Mouse (Mus musculus) MEL (cell line): ENCODE data around the gene Arhgap28. TPM values are rescaled to one million over a fixed set of nuclear protein-coding genes. Genes with fewer than 3 reads are reported as not detected.

Experiments
- DNase-seq: peaks from one replicate; pipeline ENCODE4 v3.0.0; 2011; ENCODE audit warnings: low read depth, low spot score
- H3K27ac ChIP-seq: 2 replicates; pipeline ENCODE4 v1.5.1; 2012; ENCODE audit warnings: low read depth, mild to moderate bottlenecking, control low read depth, low read length, moderate library complexity; ENCODE audit not compliant: control insufficient read depth
- H3K27me3 ChIP-seq, 2 experiments: fragments of 150-350 bp in 1 of 2; sonication (generic) in 1 of 2; 2 replicates each; pipeline ENCODE4 v1.6.1; 2012; ENCODE audit warnings: low read length in 2 of 2, mild to moderate bottlenecking in 2 of 2, improper control_type of control experiment in 1 of 2, moderate library complexity in 1 of 2; ENCODE audit not compliant: insufficient read depth in 2 of 2, control insufficient read depth in 1 of 2
- H3K36me3 ChIP-seq, 2 experiments: 2 replicates each; pipeline ENCODE4 v1.6.1; 2012 to 2014; ENCODE audit warnings: low read length in 2 of 2, improper control_type of control experiment in 1 of 2, inconsistent platforms in 1 of 2, mild to moderate bottlenecking in 1 of 2; ENCODE audit not compliant: insufficient read depth in 2 of 2, control insufficient read depth in 1 of 2
- H3K4me1 ChIP-seq, 2 experiments: fragments of 150-350 bp in 1 of 2; sonication (generic) in 1 of 2; 2 replicates each; pipeline ENCODE4 v1.6.1; 2012; ENCODE audit warnings: low read length in 2 of 2, improper control_type of control experiment in 1 of 2, mild to moderate bottlenecking in 1 of 2; ENCODE audit not compliant: insufficient read depth in 2 of 2, control insufficient read depth in 1 of 2
- H3K4me3 ChIP-seq, 2 experiments: fragments of 150-350 bp in 1 of 2; sonication (generic) in 1 of 2; 2 replicates each; pipeline ENCODE4 v1.5.1; 2012; ENCODE audit warnings: low read depth in 2 of 2, low read length in 2 of 2, mild to moderate bottlenecking in 2 of 2, moderate library complexity in 2 of 2, control low read depth in 1 of 2, improper control_type of control experiment in 1 of 2; ENCODE audit not compliant: control insufficient read depth in 1 of 2, insufficient read depth in 1 of 2
- H3K79me2 ChIP-seq: 2 replicates; pipeline ENCODE4 v1.6.1; 2012; ENCODE audit warnings: mild to moderate bottlenecking, low read length, moderate library complexity; ENCODE audit not compliant: control insufficient read depth, poor library complexity, insufficient read depth
- H3K9ac ChIP-seq: 2 replicates; pipeline ENCODE4 v1.6.1; 2012; ENCODE audit warnings: low read depth, mild to moderate bottlenecking, control low read depth, low read length, moderate library complexity; ENCODE audit not compliant: control insufficient read depth, poor library complexity, severe bottlenecking
- H3K9me3 ChIP-seq: fragments of 150-350 bp; sonication (generic); replicated peaks from 2 replicates; pipeline ENCODE4 v1.6.1; 2012; ENCODE audit warnings: mild to moderate bottlenecking, low read length, improper control_type of control experiment, moderate library complexity; ENCODE audit not compliant: insufficient read depth
- CHD2 ChIP-seq: IDR thresholded peaks from 2 replicates; pipeline ENCODE4 v1.6.1; 2011; ENCODE audit warnings: low read length, improper control_type of control experiment
- ELF1 ChIP-seq: IDR thresholded peaks from 2 replicates; pipeline ENCODE4 v1.6.1; 2014; ENCODE audit warnings: low read depth, mild to moderate bottlenecking, inconsistent platforms, low read length, improper control_type of control experiment, moderate library complexity
- GABPA ChIP-seq: IDR thresholded peaks from 2 replicates; pipeline ENCODE4 v1.6.1; 2012; ENCODE audit warnings: low read depth, mild to moderate bottlenecking, inconsistent platforms, low read length, improper control_type of control experiment, moderate library complexity
- GATA1 ChIP-seq: IDR thresholded peaks from 2 replicates; pipeline ENCODE4 v1.6.1; 2011; ENCODE audit warnings: low read depth, low read length, improper control_type of control experiment
- JUND ChIP-seq: IDR thresholded peaks from 2 replicates; pipeline ENCODE4 v1.6.1; 2011; ENCODE audit warnings: low read depth, mild to moderate bottlenecking, improper control_type of control experiment, low read length
- MXI1 ChIP-seq: IDR thresholded peaks from 2 replicates; pipeline ENCODE4 v1.6.1; 2011; ENCODE audit warnings: mild to moderate bottlenecking, low read depth, low read length, improper control_type of control experiment
- MYC ChIP-seq: IDR thresholded peaks from 2 replicates; pipeline ENCODE4 v1.6.1; 2011; ENCODE audit warnings: low read depth, mild to moderate bottlenecking, low read length, improper control_type of control experiment, moderate library complexity
- POLR2AphosphoS2 ChIP-seq: IDR thresholded peaks from 2 replicates; pipeline ENCODE4 v1.6.1; 2011; ENCODE audit warnings: low read length, improper control_type of control experiment
- RCOR1 ChIP-seq: IDR thresholded peaks from 2 replicates; pipeline ENCODE4 v1.6.1; 2012; ENCODE audit warnings: low read depth, mild to moderate bottlenecking, inconsistent platforms, low read length, improper control_type of control experiment
- SIN3A ChIP-seq: IDR thresholded peaks from 2 replicates; pipeline ENCODE4 v1.6.1; 2012; ENCODE audit warnings: low read length, improper control_type of control experiment, inconsistent platforms
- SMC3 ChIP-seq: IDR thresholded peaks from 2 replicates; pipeline ENCODE4 v1.6.1; 2011; ENCODE audit warnings: low read depth, low read length, improper control_type of control experiment
- TAL1 ChIP-seq: IDR thresholded peaks from 2 replicates; pipeline ENCODE4 v1.6.1; 2012; ENCODE audit warnings: mild to moderate bottlenecking, inconsistent platforms, low read length, moderate library complexity, mixed read lengths
- TCF12 ChIP-seq: IDR thresholded peaks from 2 replicates; pipeline ENCODE4 v1.6.1; 2014; ENCODE audit warnings: low read depth, mild to moderate bottlenecking, inconsistent platforms, low read length, improper control_type of control experiment, moderate library complexity
- UBTF ChIP-seq: IDR thresholded peaks from 2 replicates; pipeline ENCODE4 v1.6.1; 2012; ENCODE audit warnings: low read depth, mild to moderate bottlenecking, inconsistent platforms, low read length, improper control_type of control experiment, moderate library complexity, borderline replicate concordance; ENCODE audit not compliant: insufficient read depth
- ZC3H11A ChIP-seq: IDR thresholded peaks from 2 replicates; pipeline ENCODE4 v1.6.1; 2012; ENCODE audit warnings: low read depth, mild to moderate bottlenecking, inconsistent platforms, low read length, improper control_type of control experiment
- ZKSCAN1 ChIP-seq: IDR thresholded peaks from 2 replicates; pipeline ENCODE4 v1.6.1; 2012; ENCODE audit warnings: low read depth, mild to moderate bottlenecking, inconsistent platforms, low read length, improper control_type of control experiment, moderate library complexity
- ZNF384 ChIP-seq: IDR thresholded peaks from 2 replicates; pipeline ENCODE4 v1.6.1; 2012; ENCODE audit warnings: low read depth, mild to moderate bottlenecking, inconsistent platforms, low read length, improper control_type of control experiment
- polyA plus RNA-seq, 2 experiments: library from polyadenylated mRNA; stranded (reverse) in 1 of 2; unstranded in 1 of 2; fragments of >175 nt in 1 of 2; fragments of >200 nt in 1 of 2; gene quantifications; 2 replicates each; pipeline versions ENCODE4 v1.2.1 to v1.2.4; 2012; ENCODE audit warnings: low replicate concordance in 2 of 2, low read depth in 1 of 2; ENCODE audit not compliant: insufficient read length in 2 of 2, insufficient read depth in 1 of 2, missing spikeins in 1 of 2
- total RNA-seq: library from RNA; depleted of rRNA; stranded (reverse); fragments of 300-350 nt; gene quantifications from 2 replicates; pipeline ENCODE4 v1.2.3, GENCODE M21; 2012; rRNA removed

The Arhgap28 gene
- not detected in 2 replicates for total RNA-seq
- not detected for polyA plus RNA-seq

GRCm38 (mm10) chr17:68003741-68004560, at the start of gene Arhgap28:
Gene Arhgap28 (minus strand): TSS chr17:68004120.
- H3K4me3 ChIP-seq, result no peak within 1 kb of the TSS
- no peak within 1 kb of the TSS for H3K9ac ChIP-seq
- no peaks in the 10 kb centered on the region for H3K27me3 ChIP-seq
- H3K27ac ChIP-seq, result no peak within 1 kb of the TSS
- H3K79me2 ChIP-seq, result no peaks in the 10 kb centered on the region
- no peak for DNase-seq
- H3K9me3 ChIP-seq, result no peaks in the 10 kb centered on the region
- no peaks in the 10 kb centered on the region for H3K36me3 ChIP-seq
- no peaks in the 10 kb centered on the region for H3K4me1 ChIP-seq
- TF ChIP-seq ELF1, result no peak
- TF ChIP-seq MYC, result no peak
- TF ChIP-seq SIN3A, result no peak
- TF ChIP-seq TAL1, result no peak
- TF ChIP-seq GATA1, result no peak
- TF ChIP-seq CHD2, result no peak
- no peak for TF ChIP-seq UBTF
- TF ChIP-seq GABPA, result no peak
- TF ChIP-seq MXI1, result no peak
- no peak for TF ChIP-seq ZNF384
- no peak for TF ChIP-seq SMC3
- TF ChIP-seq ZKSCAN1, result no peak
- no peak for TF ChIP-seq ZC3H11A
- TF ChIP-seq TCF12, result no peak
- no peak for TF ChIP-seq RCOR1
- TF ChIP-seq POLR2AphosphoS2, result no peak

GRCm38 (mm10) chr17:68046341-68046675, 42.4 kb upstream of the Arhgap28 start:
- DNase-seq, result no peak
- no peaks in the 10 kb centered on the region for H3K79me2 ChIP-seq

More at GRCm38 (mm10) chr17:68046341-68046675, 42.4 kb upstream of the Arhgap28 start:
- Histone ChIP-seq H3K4me3 (no peak overlapping the region), H3K4me1 (no peaks in the 10 kb centered on the region), H3K27me3 (no peaks in the 10 kb centered on the region), H3K9me3 (no peaks in the 10 kb centered on the region), H3K9ac (no peak overlapping the region), H3K27ac (no peak overlapping the region), H3K36me3 (no peaks in the 10 kb centered on the region)
- no peak for TF ChIP-seq JUND
